Mouse (Mus musculus): ENCODE results near the gene Trpc4ap. TPM values are rescaled to one million over a fixed set of nuclear protein-coding genes. Genes with fewer than 3 reads are reported as not detected.

The Trpc4ap gene
- polyA plus RNA-seq (2014; fragmentation: Illumina TruSeq; extraction: RNeasy Lipid Tissue Mini Kit (QIAGEN cat#74804)), result 133 TPM

GRCm38 (mm10) chr2:155691723-155692493 lies at the start of gene Trpc4ap:
Trpc4ap (minus strand) TSS chr2:155692384.

GRCm38 (mm10) chr2:155735766-155736165 lies 43.6 kb upstream of the Trpc4ap start, which contains the start of gene Gm17581:
Gm17581 (minus strand) TSS chr2:155735866.

GRCm38 (mm10) chr2:155729158-155729645 lies 37.0 kb upstream of the Trpc4ap start, which contains the start of gene Edem2:
Edem2 (minus strand) TSS chr2:155729475.

GRCm38 (mm10) chr2:155610978-155611377 lies 81.2 kb downstream of the Trpc4ap start, which contains the start of gene Myh7b:
Myh7b (plus strand) TSS chr2:155611212.

GRCm38 (mm10) chr2:155592137-155592853 lies 99.9 kb downstream of the Trpc4ap start, which contains the start of gene Gss:
Gss (minus strand) TSS chr2:155592810.

Other genes with a start within 250 kb of the Trpc4ap start
- 78.7 TPM for gene Ncoa6, start 218.5 kb downstream of the Trpc4ap start, polyA plus RNA-seq (2014; fragmentation: Illumina TruSeq; extraction: RNeasy Lipid Tissue Mini Kit (QIAGEN cat#74804))
- 8.0 TPM for gene Acss2, start 174.4 kb downstream of the Trpc4ap start, polyA plus RNA-seq (2014; fragmentation: Illumina TruSeq; extraction: RNeasy Lipid Tissue Mini Kit (QIAGEN cat#74804))
- not detected for gene Ggt7, start 174.1 kb downstream of the Trpc4ap start, polyA plus RNA-seq (2014; fragmentation: Illumina TruSeq; extraction: RNeasy Lipid Tissue Mini Kit (QIAGEN cat#74804))
- 1.3 TPM for gene Gss, start 99.6 kb downstream of the Trpc4ap start, polyA plus RNA-seq (2014; fragmentation: Illumina TruSeq; extraction: RNeasy Lipid Tissue Mini Kit (QIAGEN cat#74804))
- not detected for gene Myh7b, start 81.2 kb downstream of the Trpc4ap start, polyA plus RNA-seq (2014; fragmentation: Illumina TruSeq; extraction: RNeasy Lipid Tissue Mini Kit (QIAGEN cat#74804))
- gene Edem2, start 37.1 kb upstream of the Trpc4ap start, polyA plus RNA-seq (2014; fragmentation: Illumina TruSeq; extraction: RNeasy Lipid Tissue Mini Kit (QIAGEN cat#74804)), result 8.2 TPM
- gene Gm17581, start 43.5 kb upstream of the Trpc4ap start, polyA plus RNA-seq (2014; fragmentation: Illumina TruSeq; extraction: RNeasy Lipid Tissue Mini Kit (QIAGEN cat#74804)), result not detected
- 5.0 TPM for gene Procr, start 58.7 kb upstream of the Trpc4ap start, polyA plus RNA-seq (2014; fragmentation: Illumina TruSeq; extraction: RNeasy Lipid Tissue Mini Kit (QIAGEN cat#74804))
- not detected for gene Mmp24, start 83.0 kb upstream of the Trpc4ap start, polyA plus RNA-seq (2014; fragmentation: Illumina TruSeq; extraction: RNeasy Lipid Tissue Mini Kit (QIAGEN cat#74804))
- 19.0 TPM for gene BC029722, start 127.0 kb upstream of the Trpc4ap start, polyA plus RNA-seq (2014; fragmentation: Illumina TruSeq; extraction: RNeasy Lipid Tissue Mini Kit (QIAGEN cat#74804))
- 9.6 TPM for gene Eif6, start 134.5 kb upstream of the Trpc4ap start, polyA plus RNA-seq (2014; fragmentation: Illumina TruSeq; extraction: RNeasy Lipid Tissue Mini Kit (QIAGEN cat#74804))
- gene Fam83c, start 142.5 kb upstream of the Trpc4ap start, polyA plus RNA-seq (2014; fragmentation: Illumina TruSeq; extraction: RNeasy Lipid Tissue Mini Kit (QIAGEN cat#74804)), result not detected
- gene Uqcc1, start 237.9 kb upstream of the Trpc4ap start, polyA plus RNA-seq (2014; fragmentation: Illumina TruSeq; extraction: RNeasy Lipid Tissue Mini Kit (QIAGEN cat#74804)), result 36.9 TPM
- not detected for gene Gm15557, start 248.3 kb upstream of the Trpc4ap start, polyA plus RNA-seq (2014; fragmentation: Illumina TruSeq; extraction: RNeasy Lipid Tissue Mini Kit (QIAGEN cat#74804))